Mouse (Mus musculus): ENCODE data around the gene Ppp1cc. TPM values are rescaled to one million over a fixed set of nuclear protein-coding genes. Genes with fewer than 3 reads are reported as not detected.

The Ppp1cc gene
- total RNA-seq (2021), result 100 to 1,000 TPM; 138 to 139 TPM
- long read RNA-seq, experiment 1, transcript Ppp1cc-201 (8 exons, 1,442 nt), result minor isoform, 26 of 79 reads
- long read RNA-seq, experiment 1, transcript Ppp1cc-202 (7 exons, 2,384 nt), result major isoform, 46 of 79 reads
- long read RNA-seq, experiment 1, partial matches to known transcripts, result 2 of 79 reads
- long read RNA-seq, experiment 1, other reads (novel, unspliced or antisense), result 4 of 79 reads
- long read RNA-seq, experiment 2, transcript Ppp1cc-202 (7 exons, 2,384 nt), result major isoform, 62 of 104 reads
- long read RNA-seq, experiment 2, transcript Ppp1cc-201 (8 exons, 1,442 nt), result minor isoform, 29 of 104 reads
- long read RNA-seq, experiment 2, partial matches to known transcripts, result 5 of 104 reads
- long read RNA-seq, experiment 2, other reads (novel, unspliced or antisense), result 8 of 104 reads

GRCm38 (mm10) chr5:122157827-122158381, at the start of gene Ppp1cc:
Gene Ppp1cc (plus strand): TSS chr5:122158278.
- intact Hi-C loops (cut with DNase I), result no loop called here
- peak; percentile 84 to 90 for DNase-seq

- DNase-seq, result no peak
- intact Hi-C loops (cut with DNase I), result no loop called here
These were observed 48.6 kb upstream of the Ppp1cc start for GRCm38 (mm10) chr5:122109325-122110060.

- DNase-seq, result no peak
- intact Hi-C loops (cut with DNase I), result no loop called here
These were observed 47.5 kb upstream of the Ppp1cc start for GRCm38 (mm10) chr5:122110625-122111024.

- intact Hi-C loops (cut with DNase I), result no loop called here
These were observed 46.8 kb upstream of the Ppp1cc start for GRCm38 (mm10) chr5:122111091-122111932.

GRCm38 (mm10) chr5:122111933-122112248, 46.2 kb upstream of the Ppp1cc start:
- intact Hi-C loops (cut with DNase I), result no loop called here
- no peak for DNase-seq

More at GRCm38 (mm10) chr5:122111091-122111932, 46.8 kb upstream of the Ppp1cc start:
- no peak for DNase-seq

- intact Hi-C loops (cut with DNase I), result no loop called here
- DNase-seq, result no peak
These were observed 44.6 kb upstream of the Ppp1cc start for GRCm38 (mm10) chr5:122113450-122113849.

- DNase-seq, result peak in 1 of 2 experiments; percentile 44
- intact Hi-C loops (cut with DNase I), result no loop called here
These were observed 43.9 kb upstream of the Ppp1cc start for GRCm38 (mm10) chr5:122114176-122114575.

GRCm38 (mm10) chr5:122115266-122115763, 42.8 kb upstream of the Ppp1cc start:
- intact Hi-C loops (cut with DNase I), result no loop called here

GRCm38 (mm10) chr5:122116243-122116642, 41.8 kb upstream of the Ppp1cc start:
- DNase-seq, result no peak
- intact Hi-C loops (cut with DNase I), result no loop called here

More at GRCm38 (mm10) chr5:122115266-122115763, 42.8 kb upstream of the Ppp1cc start:
- DNase-seq, result no peak

GRCm38 (mm10) chr5:122125211-122125760, 32.8 kb upstream of the Ppp1cc start:
- intact Hi-C loops (cut with DNase I), result loop anchor here (5.0 to 10.0 kb wide), 2 partner anchors 132 to 490 kb away; partner anchors contain the start of gene Ift81
- no peak for DNase-seq

- intact Hi-C loops (cut with DNase I), result loop anchor here (1.0 to 10.0 kb wide), 3 partner anchors 47 to 486 kb away; partner anchors contain the start of gene Ift81
- peak in 1 of 2 experiments; percentile 52 for DNase-seq
These were observed 28.9 kb upstream of the Ppp1cc start for GRCm38 (mm10) chr5:122129068-122129655.

- intact Hi-C loops (cut with DNase I), result loop anchor here (5.0 kb wide), 2 partner anchors 247 to 262 kb away; partner anchors contain the start of gene Arpc3
- no peak for DNase-seq
These were observed 27.6 kb upstream of the Ppp1cc start for GRCm38 (mm10) chr5:122130341-122130998.

- DNase-seq, result peak; percentile 82 to 85
- intact Hi-C loops (cut with DNase I), result loop anchor here (5.0 kb wide), 2 partner anchors 246 to 261 kb away; partner anchors contain the start of gene Arpc3
These were observed 26.7 kb upstream of the Ppp1cc start for GRCm38 (mm10) chr5:122131076-122132051.

- DNase-seq, result no peak
- intact Hi-C loops (cut with DNase I), result loop anchor here (5.0 kb wide), 2 partner anchors 245 to 260 kb away; partner anchors contain the start of gene Arpc3
These were observed 25.7 kb upstream of the Ppp1cc start for GRCm38 (mm10) chr5:122132167-122133049.

GRCm38 (mm10) chr5:122133050-122133389, 25.1 kb upstream of the Ppp1cc start:
- DNase-seq, result no peak
- intact Hi-C loops (cut with DNase I), result loop anchor here (5.0 kb wide), 2 partner anchors 244 to 259 kb away; partner anchors contain the start of gene Arpc3
